ENCODE assay signal across 8 mouse cellular contexts in genomic region chr19:27904655-27905054, GRCm38 (mm10).
DNase-seq lines count a peak whose midpoint lies in the region; ATAC-seq lines count a peak whose summit lies in the region.

No protein-coding gene starts in this region.

- no peaks in the 10 kb centered on the region for H3K27me3 ChIP-seq in stomach, embryonic 16.5 days (ENCODE audit: control insufficient read depth, insufficient read depth, low read length)
- no peaks in the 10 kb centered on the region for H3K27me3 ChIP-seq in kidney, embryonic 14.5 days (ENCODE audit: control insufficient read depth, insufficient read depth, low read length)

- H3K4me1 ChIP-seq in stomach, embryonic 16.5 days (ENCODE audit: control insufficient read depth, insufficient read depth, low read length) = no peaks in the 10 kb centered on the region
- H3K4me1 ChIP-seq in kidney, embryonic 14.5 days (ENCODE audit: control insufficient read depth, insufficient read depth, low read length) = 0 out of 2 replicates have a peak, but pooled peaks cover 5% of the 10 kb centered on the region

- WGBS in stomach, embryonic 16.5 days = 45% methylated on average over 2 of the region's 2 CpGs
- 57% methylated on average over 2 of the region's 2 CpGs for WGBS in kidney, embryonic 14.5 days

- no peaks in the 10 kb centered on the region for H3K9me3 ChIP-seq in stomach, embryonic 16.5 days (replicated peaks; ENCODE audit: control insufficient read depth, low read length)
- no peaks in the 10 kb centered on the region for H3K9me3 ChIP-seq in kidney, embryonic 14.5 days (ENCODE audit: control insufficient read depth, low read length)

- no peak overlapping the region for H3K27ac ChIP-seq in stomach, embryonic 16.5 days (ENCODE audit: low read length)
- no peak overlapping the region for H3K27ac ChIP-seq in kidney, embryonic 14.5 days (ENCODE audit: low read depth, low read length)

- no peak overlapping the region for H3K4me3 ChIP-seq in stomach, embryonic 16.5 days (replicated peaks; ENCODE audit: low read length)
- H3K4me3 ChIP-seq in kidney, embryonic 14.5 days (ENCODE audit: low read length) = no peak overlapping the region

- no peak for DNase-seq in frontal cortex, postnatal 14 days (ENCODE audit: low spot score in 2 of 2)
- DNase-seq in R1 (ENCODE audit: low read depth, low spot score) = peak; percentile 93
- DNase-seq in fat pad, adult 2 months (ENCODE audit: extremely low read depth, low read depth, low spot score) = peak; percentile 7
- DNase-seq in layer of hippocampus, adult 9-11 months = peak; percentile 80
- no peak for DNase-seq in urinary bladder, adult 18-20 months (ENCODE audit: low spot score in 2 of 2)

- peak; percentile 76 for ATAC-seq in frontal cortex, adult (ENCODE audit: low TSS enrichment)
- peak; percentile 80 for ATAC-seq in stomach, embryonic 16.5 days (ENCODE audit: insufficient read depth, low FRiP score)
- no peak for ATAC-seq in kidney, embryonic 14.5 days (ENCODE audit: low FRiP score, low TSS enrichment)

- H3K9ac ChIP-seq in stomach, embryonic 16.5 days (ENCODE audit: low read length) = no peak overlapping the region
- H3K9ac ChIP-seq in kidney, embryonic 14.5 days (ENCODE audit: low read depth, low read length) = no peak overlapping the region

- no peaks in the 10 kb centered on the region for H3K36me3 ChIP-seq in stomach, embryonic 16.5 days (ENCODE audit: control insufficient read depth, insufficient read depth, low read length)
- no peaks in the 10 kb centered on the region for H3K36me3 ChIP-seq in kidney, embryonic 14.5 days (ENCODE audit: control insufficient read depth, insufficient read depth, low read length)

- no peak overlapping the region for H3K4me2 ChIP-seq in stomach, embryonic 16.5 days (ENCODE audit: low read depth, low read length)
- H3K4me2 ChIP-seq in kidney, embryonic 14.5 days (replicated peaks; ENCODE audit: low read depth, low read length) = no peak overlapping the region

Comparison
In these comparisons a context has a peak if more than half of its experiments do, and no peak if none do; other contexts are left out.
1. DNase-seq: peak in R1 (single experiment), fat pad, adult 2 months (single experiment) and layer of hippocampus, adult 9-11 months (single experiment); none in frontal cortex, postnatal 14 days (0 of 2) and urinary bladder, adult 18-20 months (0 of 2).